Mouse (Mus musculus) CD4-positive naive resting alpha-beta T cell, adult 76 days (primary cell): ENCODE data around the gene Slc4a1. TPM values are rescaled to one million over a fixed set of nuclear protein-coding genes. Genes with fewer than 3 reads are reported as not detected.

Experiments
- total RNA-seq: library from RNA; stranded (reverse); gene quantifications from one replicate; pipeline ENCODE4 v1.2.4, GENCODE M21; 2023

Gene Slc4a1
- 12.5 TPM for total RNA-seq

DNA sequence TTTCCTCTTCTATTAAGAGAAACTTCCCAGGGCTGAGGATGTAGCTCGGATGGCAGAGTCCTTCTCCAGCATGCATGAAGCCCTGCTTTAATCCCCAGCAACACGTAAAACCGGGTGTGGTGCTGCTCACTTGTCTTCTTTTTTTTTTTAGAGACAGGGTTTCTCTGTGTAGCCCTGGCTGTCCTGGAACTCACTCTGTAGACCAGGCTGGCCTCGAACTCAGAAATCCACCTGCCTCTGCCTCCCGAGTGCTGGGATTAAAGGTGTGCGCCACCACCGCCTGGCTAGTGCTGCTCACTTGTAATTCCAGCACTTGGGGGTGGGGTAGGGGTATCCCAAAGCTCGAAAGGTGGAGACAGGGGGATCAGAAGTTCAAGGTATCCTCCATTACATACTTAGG, at the start of gene Slc4a1:
Slc4a1 (minus strand) TSS at position 101 of the 400 bp plus-strand sequence.

DNA sequence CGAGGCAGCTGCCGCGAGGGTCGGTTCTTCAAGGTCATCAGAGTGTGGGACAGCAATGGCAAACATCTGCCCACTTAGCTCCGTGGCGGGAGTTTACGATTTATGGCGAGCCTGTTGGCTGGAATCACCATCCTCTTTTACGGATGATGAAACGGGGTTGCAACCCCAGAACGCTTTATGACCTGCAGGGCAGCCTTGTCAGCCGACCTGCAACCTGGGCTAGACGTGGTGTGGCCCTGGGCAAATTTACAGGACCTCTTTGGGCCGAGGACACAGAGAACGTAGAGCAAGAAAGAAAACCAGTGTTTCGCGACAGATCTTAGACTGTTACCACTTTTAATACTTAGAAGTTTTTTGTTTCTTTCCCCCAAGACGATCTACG, 41.8 kb upstream of the Slc4a1 start, which contains the start of gene Slc25a39:
Slc25a39 (minus strand) TSS at position 113 of the 382 bp plus-strand sequence.

DNA sequence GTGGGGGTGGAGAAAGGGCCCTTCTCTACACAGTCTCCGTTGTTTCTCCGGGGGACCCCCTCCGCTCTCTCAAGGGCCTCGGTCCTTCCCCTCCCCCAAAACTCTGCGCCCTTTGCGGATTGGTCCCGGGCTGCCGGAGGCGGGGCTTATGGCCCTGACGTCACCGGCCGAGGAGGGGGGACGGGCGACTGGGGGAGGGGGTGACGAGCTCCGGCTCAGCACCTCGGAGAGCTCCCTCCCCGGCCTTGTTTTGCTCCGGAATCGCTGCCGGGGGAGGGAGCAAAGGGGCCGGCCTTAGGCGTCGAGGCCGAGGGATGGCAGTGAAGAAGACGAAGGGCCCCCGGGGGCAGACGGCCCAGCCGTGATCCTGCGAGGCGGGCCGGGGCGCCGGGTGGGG, 27.2 kb upstream of the Slc4a1 start, which contains the start of gene Rundc3a:
Rundc3a (plus strand) TSS at position 166 of the 397 bp plus-strand sequence.

DNA sequence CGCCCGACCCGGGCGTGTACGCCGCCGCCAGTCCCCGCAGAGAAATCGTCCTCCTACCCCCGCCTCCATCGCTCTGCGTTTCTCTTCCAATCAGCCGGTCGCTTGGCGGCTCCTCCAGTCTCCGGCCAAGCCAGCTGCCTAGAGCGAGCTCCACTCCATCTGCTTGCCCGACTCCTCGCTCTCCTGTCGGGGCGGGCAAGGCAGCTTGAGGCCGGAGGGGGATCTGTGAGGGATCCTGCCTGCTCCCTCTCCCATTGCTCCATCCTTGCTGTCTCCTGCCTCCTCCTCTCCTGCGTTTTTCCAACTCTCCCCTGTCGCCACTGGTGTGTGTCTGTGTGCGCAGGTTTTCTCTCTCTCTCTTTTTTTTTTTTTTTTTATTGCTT, 46.6 kb downstream of the Slc4a1 start, which contains the start of gene Ubtf:
Ubtf (minus strand) TSS at position 333 of the 383 bp plus-strand sequence.

Other genes starting within 250 kb of the Slc4a1 start
- gene Nags, start 220.7 kb downstream of the Slc4a1 start, total RNA-seq: not detected
- gene Tmem101, start 209.8 kb downstream of the Slc4a1 start, total RNA-seq: 4.0 TPM
- 51.5 TPM for gene Lsm12, start 180.9 kb downstream of the Slc4a1 start, total RNA-seq
- gene G6pc3, start 176.6 kb downstream of the Slc4a1 start, total RNA-seq: 31.9 TPM
- 155 TPM for gene Hdac5, start 136.0 kb downstream of the Slc4a1 start, total RNA-seq
- gene BC030867, start 117.3 kb downstream of the Slc4a1 start, total RNA-seq: not detected
- gene Asb16, start 97.5 kb downstream of the Slc4a1 start, total RNA-seq: not detected
- gene Tmub2, start 81.3 kb downstream of the Slc4a1 start, total RNA-seq: 42.0 TPM
- 74.1 TPM for gene Atxn7l3, start 69.6 kb downstream of the Slc4a1 start, total RNA-seq
- 114 TPM for gene Ubtf, start 46.5 kb downstream of the Slc4a1 start, total RNA-seq
- 4.6 TPM for gene Rundc3a, start 27.2 kb upstream of the Slc4a1 start, total RNA-seq
- 32.5 TPM for gene Slc25a39, start 41.7 kb upstream of the Slc4a1 start, total RNA-seq
- gene Grn, start 64.1 kb upstream of the Slc4a1 start, total RNA-seq: 19.6 TPM
- gene Fam171a2, start 81.5 kb upstream of the Slc4a1 start, total RNA-seq: not detected
- gene Itga2b, start 103.9 kb upstream of the Slc4a1 start, total RNA-seq: 23.1 TPM
- 57.9 TPM for gene Gpatch8, start 190.2 kb upstream of the Slc4a1 start, total RNA-seq
- gene Gm11627, start 213.3 kb upstream of the Slc4a1 start, total RNA-seq: not detected
- gene Fzd2, start 238.2 kb upstream of the Slc4a1 start, total RNA-seq: not detected